Mouse (Mus musculus) spleen, adult 2 months (tissue): ENCODE results near the gene Amelx.

Source experiments
- CTCF ChIP-seq: fragments of 200-500 bp; IDR thresholded peaks from 2 replicates; pipeline ENCODE4 v1.5.1; 2011; ENCODE audit warnings: mild to moderate bottlenecking, inconsistent platforms; ENCODE audit not compliant: insufficient read depth, insufficient read length, insufficient replicate concordance; ENCODE audit errors: extremely low read depth
- POLR2A ChIP-seq: fragments of 200-500 bp; IDR thresholded peaks from 2 replicates; pipeline ENCODE4 v1.6.1; 2011; ENCODE audit warnings: low read depth, low read length, inconsistent platforms

DNA sequence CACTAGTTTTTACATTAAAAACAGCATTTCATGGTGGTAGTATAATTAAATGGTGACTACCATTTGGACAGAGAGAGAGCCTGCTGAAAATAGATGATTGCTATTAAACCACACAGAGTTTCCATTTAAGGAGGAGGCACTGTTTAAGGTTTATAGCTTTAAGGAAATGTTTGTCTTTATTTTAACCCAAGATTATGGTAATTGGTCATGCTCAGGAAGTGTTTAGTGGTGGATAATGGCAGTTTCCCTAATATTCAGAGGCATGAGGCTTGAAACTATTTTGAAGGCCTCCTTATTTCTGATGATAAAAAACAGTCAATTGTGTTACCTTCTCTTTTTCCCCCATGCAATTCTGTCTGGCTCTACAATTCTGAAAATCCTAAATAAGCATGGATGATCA, 33.2 kb downstream of the Amelx start:
- TF ChIP-seq POLR2A (no peak), CTCF (no peak)
